Mouse (Mus musculus) spleen, postnatal 0 days (tissue): Measurements from ENCODE around the gene Rnf31. TPM values are rescaled to one million over a fixed set of nuclear protein-coding genes. Genes with fewer than 3 reads are reported as not detected.

Source experiments
- polyA plus RNA-seq: library from polyadenylated mRNA; unstranded; fragments of >200 nt; fragmentation: Nextera tagmentation; extraction: Ambion mirVana; gene quantifications from 2 replicates; pipeline ENCODE4 v1.2.1, GENCODE M21; 2015

The Rnf31 gene
- polyA plus RNA-seq = 16.4 and 19.3 TPM in 2 replicates

GRCm38 (mm10) chr14:55591331-55591891, at the start of gene Rnf31:
Rnf31 (plus strand) TSS chr14:55591708.

GRCm38 (mm10) chr14:55559799-55560201, 31.7 kb upstream of the Rnf31 start, which contains the start of gene Dcaf11:
Dcaf11 (plus strand) TSS chr14:55560006.

GRCm38 (mm10) chr14:55560202-55561073, 31.1 kb upstream of the Rnf31 start, which contains the start of gene A730061H03Rik:
A730061H03Rik (minus strand) TSS chr14:55560406.

GRCm38 (mm10) chr14:55575302-55575701, 16.2 kb upstream of the Rnf31 start, which contains the start of gene Fitm1:
Fitm1 (plus strand) TSS chr14:55575617.

DNA sequence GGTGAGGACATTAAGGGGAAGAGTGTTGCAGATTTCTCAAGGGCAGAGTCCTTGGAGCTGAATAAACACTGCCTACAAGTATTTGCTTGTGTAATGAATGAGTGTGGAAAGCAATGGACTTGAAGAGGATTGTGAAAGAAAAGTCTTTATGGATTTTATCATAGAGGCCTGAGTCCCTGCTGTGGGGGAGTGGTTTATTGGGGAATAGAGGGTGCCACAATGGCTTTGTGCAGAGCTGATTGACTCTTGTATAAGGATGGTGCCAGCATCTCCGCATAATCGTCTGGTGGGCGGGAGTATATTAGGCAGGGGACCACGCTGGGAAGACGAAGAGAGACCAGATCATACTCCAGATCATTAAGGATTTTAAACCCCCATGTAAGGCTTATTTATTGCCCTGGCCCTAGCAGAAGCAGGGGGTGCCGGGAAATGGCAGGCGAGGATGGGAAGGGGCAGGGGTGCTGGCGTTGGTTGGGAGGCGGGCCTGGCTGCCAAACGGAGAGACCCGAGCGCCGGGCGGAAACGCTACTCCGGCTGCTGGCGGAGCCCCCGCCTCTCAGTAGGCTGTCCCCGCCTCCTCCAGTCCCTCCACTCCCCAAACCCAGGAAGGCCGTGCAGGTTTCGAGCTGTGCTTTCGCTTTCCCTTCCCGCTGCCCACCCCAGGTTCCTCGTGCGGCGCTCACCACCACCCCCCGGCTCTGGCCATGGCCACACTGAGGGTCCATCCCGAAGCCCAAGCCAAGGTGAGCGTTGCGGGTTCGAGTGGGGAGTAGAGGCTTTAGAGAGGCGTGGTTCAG, 13.4 kb upstream of the Rnf31 start, which contains the start of gene Psme1:
Psme1 (plus strand) TSS at position 253 of the 797 bp plus-strand sequence.

DNA sequence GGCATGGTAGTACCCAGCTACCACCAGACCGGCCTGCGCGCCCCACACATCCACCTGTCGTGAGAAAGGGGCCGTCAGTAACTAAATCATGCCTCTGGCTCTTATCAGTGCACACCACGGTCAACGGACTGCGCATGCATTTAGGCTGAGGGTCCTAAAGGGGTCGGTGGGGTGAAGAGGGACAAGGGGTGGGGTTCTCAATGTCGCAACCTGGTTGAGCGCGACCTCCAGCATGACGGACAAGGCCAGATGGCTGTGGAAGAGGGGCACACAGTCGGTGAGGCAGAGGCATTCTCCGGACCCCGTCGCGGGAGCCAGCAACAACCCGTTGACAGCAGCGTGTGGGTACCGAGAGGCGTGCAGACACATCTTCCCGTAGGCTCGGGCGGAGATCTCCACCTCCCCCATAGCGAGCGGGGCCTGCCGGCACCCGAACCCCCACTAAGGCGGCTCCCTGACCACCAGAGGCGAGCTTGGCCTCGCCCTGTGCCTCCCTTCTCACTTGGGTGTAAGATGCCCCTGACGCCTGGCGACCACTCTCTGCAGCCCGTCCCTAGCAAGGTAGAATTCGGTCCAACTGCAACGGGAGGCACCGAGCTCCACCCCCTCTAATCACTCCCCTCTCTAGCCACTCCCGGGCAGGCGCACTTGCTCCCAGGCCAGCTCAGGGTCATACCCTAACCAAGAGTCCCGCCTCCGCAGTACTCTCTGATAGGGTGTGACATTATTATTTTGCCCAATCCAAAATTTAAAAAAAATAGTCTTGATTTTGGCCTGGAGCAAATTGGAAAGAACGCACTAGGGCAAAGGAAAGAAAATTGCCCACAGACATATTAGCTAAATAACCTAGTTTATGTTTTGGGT, 6.6 kb upstream of the Rnf31 start, which contains the start of gene Emc9:
Emc9 (minus strand) TSS at position 601 of the 864 bp plus-strand sequence.

DNA sequence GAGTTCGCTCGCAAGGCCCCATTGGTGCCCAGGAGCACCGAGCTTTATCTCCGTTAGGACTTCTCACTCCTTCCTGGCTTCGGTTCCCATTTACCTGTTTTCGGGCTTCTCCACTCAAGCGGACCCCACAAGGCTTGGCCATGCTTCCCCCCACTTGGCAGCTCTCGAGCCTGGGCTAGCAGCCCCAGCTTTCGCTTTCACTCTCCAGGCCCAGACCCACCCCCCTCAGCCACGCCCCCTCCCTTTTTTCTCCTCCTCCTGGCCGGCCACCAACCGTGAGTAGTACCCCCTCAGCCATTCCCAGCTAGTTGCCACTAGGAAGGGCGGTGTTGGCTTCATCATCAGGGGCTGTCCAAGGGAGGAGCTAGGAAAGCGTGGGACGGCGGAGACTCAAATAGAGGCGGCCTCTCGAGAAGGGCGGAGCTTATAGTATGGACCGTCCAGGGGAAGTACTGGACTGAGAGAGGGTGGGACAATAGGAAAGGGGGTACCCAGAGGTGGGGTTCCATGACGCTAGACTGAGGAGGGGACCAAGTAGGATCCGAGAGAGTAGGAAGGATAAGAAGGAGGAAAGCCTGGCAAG, 669 bp upstream of the Rnf31 start, which contains the start of gene Psme2:
Psme2 (minus strand) TSS at position 366 of the 583 bp plus-strand sequence.

DNA sequence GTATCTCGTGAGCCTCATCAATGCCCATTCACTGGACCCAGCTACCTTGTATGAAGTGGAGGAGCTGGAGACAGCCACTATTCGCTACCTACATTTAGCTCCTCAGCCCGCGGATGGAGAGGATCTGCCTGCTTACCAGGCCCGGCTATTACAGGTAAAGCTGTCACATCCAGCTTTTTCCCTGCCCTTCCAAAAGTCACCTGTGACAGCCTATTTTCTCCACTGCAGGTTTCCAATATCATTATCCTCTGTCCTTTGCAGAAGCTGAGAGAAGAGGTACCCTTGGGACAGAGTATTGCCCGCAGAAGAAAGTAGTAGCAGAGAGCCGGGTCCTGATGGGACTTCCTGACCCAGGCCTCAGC, 11.7 kb downstream of the Rnf31 start, which contains the start of gene Irf9:
Irf9 (plus strand) TSS at position 301 of the 362 bp plus-strand sequence.

DNA sequence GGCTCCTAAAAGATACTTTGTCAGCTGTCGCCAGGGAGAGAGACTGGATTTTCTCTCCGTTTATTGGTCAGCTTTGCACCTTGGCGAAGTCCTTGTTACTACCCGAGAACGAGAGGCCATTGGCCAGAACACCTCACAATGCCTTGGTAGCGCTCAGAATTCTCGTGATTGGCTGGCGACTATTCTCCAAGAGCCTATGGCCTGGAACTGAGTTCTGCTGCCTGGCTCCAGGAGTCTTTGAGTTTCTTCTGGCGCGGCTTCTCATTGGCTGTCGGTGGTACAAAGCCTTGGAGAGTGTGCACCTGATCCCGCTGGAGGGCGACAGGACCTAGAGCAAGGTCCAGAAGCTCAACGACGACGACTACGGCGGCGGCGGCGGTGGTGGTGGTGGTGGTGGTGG, 26.3 kb downstream of the Rnf31 start, which contains the start of gene Rec8:
Rec8 (plus strand) TSS at position 216 of the 400 bp plus-strand sequence.

GRCm38 (mm10) chr14:55635523-55636007, 44.1 kb downstream of the Rnf31 start, which contains the start of gene Ipo4:
Ipo4 (minus strand) TSS chr14:55635957.

GRCm38 (mm10) chr14:55637795-55638194, 46.3 kb downstream of the Rnf31 start, which contains the start of gene Gm49378:
Gm49378 (minus strand) TSS chr14:55637895.

DNA sequence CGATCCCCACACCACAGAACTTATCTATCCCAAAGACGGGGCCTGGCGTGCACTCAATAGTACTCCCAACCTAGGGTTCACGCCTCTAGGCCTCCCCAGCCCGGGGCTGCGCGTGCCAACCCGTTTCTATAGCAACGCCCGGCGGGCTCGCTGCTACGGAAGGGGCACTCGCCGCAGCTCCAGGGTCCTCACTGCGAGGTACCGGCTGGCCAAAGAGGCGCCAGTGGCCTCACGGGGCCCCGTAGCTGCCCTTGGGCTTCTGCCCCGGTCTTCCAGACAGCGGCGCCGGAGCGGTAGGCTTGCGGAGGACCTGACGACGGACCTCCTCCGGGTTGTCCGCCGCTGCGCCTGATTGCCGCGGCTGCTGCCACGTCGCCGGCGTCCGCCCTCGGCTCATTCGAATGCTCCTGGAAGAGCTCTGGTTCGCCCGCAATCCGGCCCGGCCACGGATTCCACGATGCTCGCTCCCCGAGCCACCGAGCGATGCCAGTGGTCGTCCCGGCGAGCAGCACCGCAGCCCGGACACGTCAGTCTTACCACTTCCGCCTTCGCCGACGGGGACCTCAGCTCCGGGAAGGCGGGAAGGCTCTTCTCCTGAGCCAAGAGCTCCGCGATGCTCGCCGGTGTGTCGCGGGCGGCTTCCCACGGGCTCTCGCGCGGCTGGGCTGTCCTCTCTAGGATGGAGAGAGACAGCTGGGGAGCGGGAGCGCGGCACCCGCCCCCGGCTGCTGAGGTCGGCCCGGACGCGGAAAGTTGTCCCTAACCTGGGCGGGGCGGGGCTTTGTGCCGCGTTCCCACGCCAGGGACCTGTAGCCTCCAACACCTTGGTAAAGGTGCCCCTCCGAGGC, 51.8 kb downstream of the Rnf31 start, which contains the start of gene Tm9sf1:
Tm9sf1 (minus strand) TSS at position 747 of the 848 bp plus-strand sequence.

GRCm38 (mm10) chr14:55649884-55650283, 58.4 kb downstream of the Rnf31 start, which contains the start of gene Tssk4:
Tssk4 (plus strand) TSS chr14:55650184.

Other genes with a start within 250 kb of the Rnf31 start
- 69.5 and 75.3 TPM in 2 replicates for gene Dhrs4, start 113.0 kb upstream of the Rnf31 start, polyA plus RNA-seq
- gene Carmil3, start 101.1 kb upstream of the Rnf31 start, polyA plus RNA-seq = 0.37 and 0.76 TPM in 2 replicates
- gene Cpne6, start 81.3 kb upstream of the Rnf31 start, polyA plus RNA-seq = 0.10 and 0.12 TPM in 2 replicates
- not detected in 2 replicates for gene Nrl, start 66.7 kb upstream of the Rnf31 start, polyA plus RNA-seq
- 74.2 and 76.3 TPM in 2 replicates for gene Pck2, start 51.4 kb upstream of the Rnf31 start, polyA plus RNA-seq
- 36.9 and 41.9 TPM in 2 replicates for gene Dcaf11, start 31.7 kb upstream of the Rnf31 start, polyA plus RNA-seq
- gene A730061H03Rik, start 31.3 kb upstream of the Rnf31 start, polyA plus RNA-seq = 2.7 and 3.2 TPM in 2 replicates
- 0.37 and 0.45 TPM in 2 replicates for gene Fitm1, start 16.1 kb upstream of the Rnf31 start, polyA plus RNA-seq
- gene Psme1, start 13.6 kb upstream of the Rnf31 start, polyA plus RNA-seq = 145 and 162 TPM in 2 replicates
- 46.7 and 47.4 TPM in 2 replicates for gene Emc9, start 6.4 kb upstream of the Rnf31 start, polyA plus RNA-seq
- 233 and 255 TPM in 2 replicates for gene Psme2, start 595 bp upstream of the Rnf31 start, polyA plus RNA-seq
- 34.6 and 38.5 TPM in 2 replicates for gene Irf9, start 11.9 kb downstream of the Rnf31 start, polyA plus RNA-seq
- gene Rec8, start 26.3 kb downstream of the Rnf31 start, polyA plus RNA-seq = 5.8 and 7.8 TPM in 2 replicates
- 24.1 and 28.0 TPM in 2 replicates for gene Ipo4, start 44.2 kb downstream of the Rnf31 start, polyA plus RNA-seq
- gene Gm49378, start 46.2 kb downstream of the Rnf31 start, polyA plus RNA-seq = 0.64 and 1.7 TPM in 2 replicates
- 56.5 and 57.4 TPM in 2 replicates for gene Tm9sf1, start 52.1 kb downstream of the Rnf31 start, polyA plus RNA-seq
- gene Tssk4, start 58.5 kb downstream of the Rnf31 start, polyA plus RNA-seq = 0.56 and 0.63 TPM in 2 replicates
- gene Mdp1, start 68.8 kb downstream of the Rnf31 start, polyA plus RNA-seq = 30.4 TPM in 2 replicates
- gene Gmpr2, start 80.2 kb downstream of the Rnf31 start, polyA plus RNA-seq = 27.5 and 30.5 TPM in 2 replicates
- 303 and 330 TPM in 2 replicates for gene Nedd8, start 80.4 kb downstream of the Rnf31 start, polyA plus RNA-seq
- gene Tinf2, start 90.1 kb downstream of the Rnf31 start, polyA plus RNA-seq = 25.8 and 29.4 TPM in 2 replicates
- gene Tgm1, start 122.2 kb downstream of the Rnf31 start, polyA plus RNA-seq = 1.5 and 2.0 TPM in 2 replicates
- gene Rabggta, start 130.6 kb downstream of the Rnf31 start, polyA plus RNA-seq = 9.9 and 14.2 TPM in 2 replicates
- 29.1 and 35.1 TPM in 2 replicates for gene Dhrs1, start 154.0 kb downstream of the Rnf31 start, polyA plus RNA-seq
- gene Nop9, start 154.0 kb downstream of the Rnf31 start, polyA plus RNA-seq = 28.7 and 31.5 TPM in 2 replicates
- 0.23 TPM in 1 of 2 replicates, not detected in the other for gene Cideb, start 166.8 kb downstream of the Rnf31 start, polyA plus RNA-seq
- 0.49 and 0.78 TPM in 2 replicates for gene Ltb4r2, start 169.7 kb downstream of the Rnf31 start, polyA plus RNA-seq
- gene Ltb4r1, start 174.3 kb downstream of the Rnf31 start, polyA plus RNA-seq = 33.2 and 51.6 TPM in 2 replicates
- gene Adcy4, start 192.4 kb downstream of the Rnf31 start, polyA plus RNA-seq = 1.9 and 3.1 TPM in 2 replicates
- 28.4 and 31.4 TPM in 2 replicates for gene Ripk3, start 197.2 kb downstream of the Rnf31 start, polyA plus RNA-seq
- 4.8 and 7.3 TPM in 2 replicates for gene Nfatc4, start 231.4 kb downstream of the Rnf31 start, polyA plus RNA-seq